Mouse (Mus musculus) midbrain, embryonic 15.5 days (tissue): ENCODE measurements at regions not wholly inside any gene's neighbourhood (a gene's known extent, or its start where the extent isn't known, plus 50 kb on each side); places are given as distances from the start of the nearest gene placed in this dataset.
"Not testable (repeated sequence)": the region's sequence is repeated elsewhere in the genome, so short reads cannot be mapped to it uniquely, and the experiment has no call there.

Source experiments
- ATAC-seq: fragments of 200-750 bp; cut with Nextera tagmentation; replicated peaks from 2 replicates; pipeline ENCODE4 v1.8.0; 2017; ENCODE audit warnings: moderate TSS enrichment
- H3K27ac ChIP-seq: fragments of 300-500 bp; sonication (generic); 2 replicates; pipeline ENCODE4 v1.5.1; 2015; ENCODE audit warnings: mild to moderate bottlenecking, inconsistent platforms
- H3K27me3 ChIP-seq: fragments of 300-500 bp; sonication (generic); replicated peaks from 2 replicates; pipeline ENCODE4 v1.6.1; 2015; ENCODE audit warnings: inconsistent platforms
- H3K36me3 ChIP-seq: fragments of 300-500 bp; sonication (generic); replicated peaks from 2 replicates; pipeline ENCODE4 v1.6.1; 2015; ENCODE audit warnings: inconsistent platforms
- H3K4me1 ChIP-seq: fragments of 300-500 bp; sonication (generic); 2 replicates; pipeline ENCODE4 v1.6.1; 2015; ENCODE audit warnings: inconsistent platforms
- H3K4me2 ChIP-seq: fragments of 300-500 bp; sonication (generic); 2 replicates; pipeline ENCODE4 v1.6.1; 2015; ENCODE audit warnings: inconsistent platforms, mild to moderate bottlenecking, moderate library complexity
- H3K4me3 ChIP-seq: fragments of 300-500 bp; sonication (generic); 2 replicates; pipeline ENCODE4 v1.5.1; 2015; ENCODE audit warnings: mild to moderate bottlenecking, inconsistent platforms
- H3K9ac ChIP-seq: fragments of 300-500 bp; sonication (generic); 2 replicates; pipeline ENCODE4 v1.6.1; 2015; ENCODE audit warnings: mild to moderate bottlenecking, inconsistent platforms
- H3K9me3 ChIP-seq: fragments of 300-500 bp; sonication (generic); 2 replicates; pipeline ENCODE4 v1.6.1; 2016; ENCODE audit warnings: inconsistent platforms
- WGBS: fragments of 180-500 bp; shearing (Covaris S2); methylation state at CpG from one replicate; pipeline ENCODE4 v1.1.7; 2015; ENCODE audit warnings: mixed read lengths; 5-methylcytosine and 5-hydroxymethylcytosine counted together

- not testable (repeated sequence) for H3K27ac ChIP-seq, H3K9me3 ChIP-seq, H3K36me3 ChIP-seq, H3K4me2 ChIP-seq, H3K4me1 ChIP-seq, H3K4me3 ChIP-seq, H3K9ac ChIP-seq, ATAC-seq, H3K27me3 ChIP-seq
- WGBS: 91% methylated on average over 8 of the region's 8 CpGs
These were observed 910.6 kb downstream of the Abca13 start for GRCm38 (mm10) chr11:10102314-10102713.

DNA sequence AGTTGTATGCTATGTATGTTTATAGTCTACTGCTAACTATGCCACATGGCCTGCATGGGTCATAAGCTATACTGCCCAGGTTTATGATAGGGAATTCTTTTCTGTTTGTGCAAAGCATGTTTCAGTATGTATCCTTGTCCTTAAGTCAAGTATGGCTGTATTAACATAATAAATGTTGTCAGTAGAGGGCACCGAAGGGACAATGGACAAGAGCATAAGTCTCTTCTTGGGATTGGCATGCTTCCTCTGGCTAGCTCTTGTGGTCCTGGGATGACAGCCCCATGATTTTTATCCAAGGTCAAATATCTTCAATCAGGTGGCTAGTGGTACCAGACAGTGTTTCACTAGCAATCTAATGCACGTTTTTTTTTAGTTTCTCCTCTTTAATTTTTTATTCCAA lies 913.3 kb downstream of the Abca13 start:
- no peak overlapping the region for H3K4me2 ChIP-seq
- no peak overlapping the region for H3K27ac ChIP-seq
- 85% methylated on average over 2 of the region's 2 CpGs for WGBS

DNA sequence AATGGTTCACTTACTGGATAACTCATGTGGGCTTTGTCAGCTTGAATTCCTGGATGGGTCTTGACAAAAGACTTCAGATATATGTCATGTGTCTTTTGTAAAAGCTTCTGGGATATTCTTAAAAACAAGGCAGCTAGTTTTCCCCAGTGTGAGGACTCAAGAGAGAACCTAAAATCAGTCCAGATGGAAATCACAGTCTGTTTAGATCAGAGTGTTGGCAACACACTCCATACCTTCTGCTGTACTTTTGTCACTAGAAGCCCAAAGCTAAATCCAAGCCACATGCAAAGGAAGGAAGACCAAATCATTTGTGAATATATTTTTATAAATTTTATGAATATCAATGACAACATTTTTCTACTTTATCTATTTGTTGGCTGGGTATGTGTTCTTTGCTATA lies 950.4 kb downstream of the Abca13 start:
- Histone ChIP-seq H3K9me3 (no peaks in the 10 kb centered on the region), H3K4me3 (no peak overlapping the region), H3K27ac (no peak overlapping the region), H3K4me1 (no peaks in the 10 kb centered on the region), H3K27me3 (no peaks in the 10 kb centered on the region), H3K4me2 (no peak overlapping the region), H3K36me3 (no peaks in the 10 kb centered on the region), H3K9ac (no peak overlapping the region)
- ATAC-seq: no peak

More for the DNA sequence above, 913.3 kb downstream of the Abca13 start:
- Histone ChIP-seq H3K27me3 (no peaks in the 10 kb centered on the region), H3K4me1 (no peaks in the 10 kb centered on the region), H3K9ac (no peak overlapping the region), H3K4me3 (no peak overlapping the region), H3K36me3 (no peaks in the 10 kb centered on the region), H3K9me3 (no peaks in the 10 kb centered on the region)
- no peak for ATAC-seq

- H3K27me3 ChIP-seq: no peaks in the 10 kb centered on the region
These were observed 957.4 kb downstream of the Abca13 start for GRCm38 (mm10) chr11:10149160-10149559.

DNA sequence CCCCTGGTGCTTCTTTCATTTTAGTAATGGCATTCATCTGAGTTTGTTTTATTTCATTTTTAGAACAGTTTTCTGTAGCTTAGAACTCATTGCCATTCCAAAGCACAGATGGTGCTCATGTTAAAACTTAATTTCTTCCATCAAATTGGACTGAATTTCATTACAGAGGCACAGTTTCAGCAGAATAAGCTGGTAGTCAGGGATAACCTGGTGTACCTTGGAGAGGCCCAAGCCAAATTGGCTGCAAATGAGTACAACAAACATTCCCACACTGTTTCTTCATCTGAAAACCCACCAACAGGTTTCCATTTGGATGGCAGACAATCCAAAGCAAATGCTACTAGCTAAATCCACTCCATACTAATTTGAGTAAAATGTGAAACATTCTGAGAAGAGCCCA lies 960.2 kb upstream of the Vwc2 start:
- ATAC-seq: no peak
- H3K27me3 ChIP-seq: no peaks in the 10 kb centered on the region
- no peak overlapping the region for H3K9ac ChIP-seq
- no peak overlapping the region for H3K4me2 ChIP-seq
- no peaks in the 10 kb centered on the region for H3K9me3 ChIP-seq
- no peak overlapping the region for H3K4me3 ChIP-seq
- H3K4me1 ChIP-seq: no peaks in the 10 kb centered on the region
- H3K27ac ChIP-seq: no peak overlapping the region
- no peaks in the 10 kb centered on the region for H3K36me3 ChIP-seq

More at GRCm38 (mm10) chr11:10149160-10149559, 957.4 kb downstream of the Abca13 start:
- Histone ChIP-seq H3K4me1 (no peaks in the 10 kb centered on the region), H3K4me3 (no peak overlapping the region), H3K36me3 (no peaks in the 10 kb centered on the region), H3K9ac (no peak overlapping the region), H3K27ac (no peak overlapping the region), H3K4me2 (no peak overlapping the region), H3K9me3 (no peaks in the 10 kb centered on the region)
- WGBS: 74% methylated on average over 1 of the region's 1 CpGs
- ATAC-seq: no peak

DNA sequence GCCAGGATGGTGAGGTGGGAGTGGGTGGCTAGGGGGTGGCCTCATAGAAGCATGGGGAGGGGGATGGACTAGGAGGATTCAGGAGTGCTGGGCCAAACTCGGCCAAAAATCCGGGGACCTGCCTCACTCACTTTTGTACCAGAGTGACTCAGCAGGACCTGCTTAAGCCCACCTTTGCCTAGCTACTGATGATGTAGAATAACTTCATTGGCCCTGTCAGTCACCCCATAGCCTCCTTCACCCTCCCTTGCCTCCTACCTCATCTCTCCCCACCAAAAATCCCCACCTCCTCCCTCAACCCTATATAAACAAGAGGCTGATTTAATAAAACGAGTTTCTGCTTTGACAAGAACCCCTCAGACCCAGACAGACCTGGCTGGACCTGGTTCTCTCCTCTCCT lies 920.3 kb upstream of the Vwc2 start:
- 46% methylated on average over 3 of the region's 3 CpGs for WGBS
- no peak overlapping the region for H3K4me3 ChIP-seq
- no peak for ATAC-seq

DNA sequence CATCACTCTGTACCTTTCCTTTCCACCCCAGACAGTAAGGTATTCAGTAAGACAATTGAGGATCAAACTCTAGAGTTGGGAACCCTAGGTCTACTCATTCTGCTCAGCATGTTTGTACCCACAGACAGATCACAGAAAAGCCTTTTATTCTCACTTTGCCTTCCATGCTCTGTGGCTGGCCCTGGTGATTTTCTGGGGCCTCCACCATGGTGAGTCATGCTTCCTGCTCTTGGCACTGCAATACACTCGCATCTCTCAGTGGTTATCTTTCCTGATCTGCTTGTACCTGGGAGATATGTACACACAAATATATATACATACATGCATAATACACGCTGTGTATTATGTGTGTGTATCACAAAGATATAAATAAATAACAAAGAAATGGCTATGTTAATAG lies 919.2 kb upstream of the Vwc2 start:
- Histone ChIP-seq H3K4me1 (no peaks in the 10 kb centered on the region), H3K9me3 (no peaks in the 10 kb centered on the region), H3K27me3 (no peaks in the 10 kb centered on the region), H3K4me3 (no peak overlapping the region), H3K27ac (no peak overlapping the region), H3K9ac (no peak overlapping the region), H3K36me3 (no peaks in the 10 kb centered on the region), H3K4me2 (no peak overlapping the region)
- ATAC-seq: no peak
- 77% methylated on average over 2 of the region's 2 CpGs for WGBS

More for the DNA sequence above, 920.3 kb upstream of the Vwc2 start:
- H3K4me2 ChIP-seq: no peak overlapping the region
- no peaks in the 10 kb centered on the region for H3K27me3 ChIP-seq
- H3K4me1 ChIP-seq: no peaks in the 10 kb centered on the region
- H3K9me3 ChIP-seq: no peaks in the 10 kb centered on the region
- H3K9ac ChIP-seq: no peak overlapping the region
- H3K36me3 ChIP-seq: no peaks in the 10 kb centered on the region
- no peak overlapping the region for H3K27ac ChIP-seq

DNA sequence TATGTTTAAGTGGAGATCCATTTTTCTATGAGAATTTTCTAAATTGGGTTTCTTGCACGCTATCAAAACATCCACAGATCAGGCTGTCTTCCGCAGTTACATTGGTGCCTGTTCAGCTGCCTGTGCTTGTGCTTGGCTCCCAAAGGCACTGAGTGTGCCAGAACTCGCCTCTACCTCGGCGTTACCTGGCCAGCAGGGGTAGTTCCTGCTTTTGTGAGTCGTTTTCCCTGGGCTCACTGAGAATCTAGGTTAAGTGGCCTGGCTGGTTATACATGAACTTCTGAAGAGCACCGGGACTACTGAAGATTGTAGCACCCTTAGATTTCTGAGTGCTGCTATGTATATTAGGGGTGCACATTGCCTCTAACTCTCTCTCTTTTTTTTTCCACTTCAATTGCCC lies 913.0 kb upstream of the Vwc2 start:
- no peak for ATAC-seq
- H3K9ac ChIP-seq: no peak overlapping the region
- H3K36me3 ChIP-seq: no peaks in the 10 kb centered on the region
- H3K9me3 ChIP-seq: no peaks in the 10 kb centered on the region
- no peak overlapping the region for H3K4me3 ChIP-seq
- no peaks in the 10 kb centered on the region for H3K27me3 ChIP-seq
- WGBS: 90% methylated on average over 7 of the region's 7 CpGs
- H3K4me2 ChIP-seq: no peak overlapping the region
- no peak overlapping the region for H3K27ac ChIP-seq
- no peaks in the 10 kb centered on the region for H3K4me1 ChIP-seq

GRCm38 (mm10) chr11:10205257-10205656 lies 908.8 kb upstream of the Vwc2 start:
- H3K4me2 ChIP-seq: no peak overlapping the region
- no peak overlapping the region for H3K4me3 ChIP-seq
- no peak for ATAC-seq
- 73% methylated on average over 3 of the region's 3 CpGs for WGBS
- H3K36me3 ChIP-seq: no peaks in the 10 kb centered on the region
- no peak overlapping the region for H3K9ac ChIP-seq
- H3K27ac ChIP-seq: no peak overlapping the region
- H3K9me3 ChIP-seq: no peaks in the 10 kb centered on the region
- no peaks in the 10 kb centered on the region for H3K27me3 ChIP-seq
- no peaks in the 10 kb centered on the region for H3K4me1 ChIP-seq
